Mouse (Mus musculus) spleen, adult 2 months (tissue): ENCODE data around the gene Taf1c.

Experiments used
- CTCF ChIP-seq: fragments of 200-500 bp; IDR thresholded peaks from 2 replicates; pipeline ENCODE4 v1.5.1; 2011; ENCODE audit warnings: mild to moderate bottlenecking, inconsistent platforms; ENCODE audit not compliant: insufficient read depth, insufficient read length, insufficient replicate concordance; ENCODE audit errors: extremely low read depth
- POLR2A ChIP-seq: fragments of 200-500 bp; IDR thresholded peaks from 2 replicates; pipeline ENCODE4 v1.6.1; 2011; ENCODE audit warnings: low read depth, low read length, inconsistent platforms

- TF ChIP-seq POLR2A (no peak), CTCF (no peak)
Measured at GRCm38 (mm10) chr8:119563849-119564251, 41.2 kb downstream of the Taf1c start.
